Comparison of ENCODE assay signal across 22 mouse cellular contexts in the genomic region with DNA sequence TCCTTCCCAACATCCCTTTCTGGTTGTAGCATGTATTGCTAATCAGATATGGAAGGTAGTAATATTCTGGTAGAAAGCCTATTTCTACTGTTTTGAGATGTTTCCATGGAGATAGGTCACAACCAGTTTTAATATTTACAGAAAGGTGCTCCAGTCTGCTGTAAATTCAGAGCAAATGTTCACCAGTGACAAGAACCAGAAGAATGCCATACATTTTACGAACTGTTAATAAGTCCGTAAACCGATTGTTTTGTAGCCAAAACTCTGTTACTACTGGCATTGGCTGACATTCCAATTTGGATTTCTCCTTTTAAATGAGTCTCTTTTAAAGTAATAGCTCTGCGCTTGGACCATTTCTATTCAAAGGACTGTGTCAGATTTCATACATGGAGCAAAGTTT. TPM values are rescaled to one million over a fixed set of nuclear protein-coding genes. Genes with fewer than 3 reads are reported as not detected.
A peak's percentile ranks its signal among the peaks of the same experiment; 100 is the strongest.
DNase-seq lines count a peak whose midpoint lies in the region; ATAC-seq and TF ChIP-seq lines count a peak whose summit lies in the region.
"Had no signal": no experiment of that assay in that cellular context is flagged by ENCODE, and none has a peak within 500 bp of the region (broad histone marks: within the 10 kb centered on the region; RNA-seq: fewer than 3 reads in every experiment).

No protein-coding gene starts in this region.

- intact Hi-C loops in gastrocnemius, adult 2 months (cut with DNase I) = no loop called here

- 45% methylated on average over 4 of the region's 4 CpGs for WGBS in limb, embryonic 13.5 days
- 76% methylated on average over 4 of the region's 4 CpGs for WGBS in limb, embryonic 10.5 days
- 39% methylated on average over 4 of the region's 4 CpGs for WGBS in limb, embryonic 14.5 days

- H3K36me3 ChIP-seq in limb, embryonic 13.5 days = no peaks in the 10 kb centered on the region
- no peaks in the 10 kb centered on the region for H3K36me3 ChIP-seq in limb, embryonic 10.5 days
- no peaks in the 10 kb centered on the region for H3K36me3 ChIP-seq in limb, embryonic 14.5 days (ENCODE audit: control insufficient read depth, insufficient read depth, low read length)
- H3K36me3 ChIP-seq: G1E had no signal

- H3K27ac ChIP-seq in limb, embryonic 13.5 days = no peak overlapping the region
- no peak overlapping the region for H3K27ac ChIP-seq in limb, embryonic 10.5 days
- H3K27ac ChIP-seq in limb, embryonic 14.5 days (replicated peaks; ENCODE audit: low read depth, low read length) = no peak overlapping the region
- H3K27ac ChIP-seq in gastrocnemius, adult 2 months = no peak overlapping the region

- H3K4me2 ChIP-seq in limb, embryonic 13.5 days (replicated peaks) = no peak overlapping the region
- H3K4me2 ChIP-seq in limb, embryonic 14.5 days (replicated peaks; ENCODE audit: low read depth, low read length, severe bottlenecking) = no peak overlapping the region

- no peak for DNase-seq in limb, embryonic 10.5 days (ENCODE audit: low spot score)
- peak; percentile 49 for DNase-seq in forelimb bud, embryonic 11.5 days (ENCODE audit: low read depth, low spot score)
- peak; percentile 81 for DNase-seq in limb, embryonic 14.5 days (ENCODE audit: low spot score)
- DNase-seq in kidney, postnatal 10 days = no peak
- no peak for DNase-seq in gastrocnemius, adult 2 months
- DNase-seq: adrenal gland, adult 2 months; adrenal gland, adult 8-10 months; adrenal gland, postnatal 10 days; adrenal gland, postnatal 14 days; adrenal gland, postnatal 25 days; adrenal gland, postnatal 36 days; B cell, adult 2 months; cerebellum, adult 11 months; cerebellum, adult 11-12 months; cerebellum, adult 18-20 months had no signal

- no peak overlapping the region for H3K9ac ChIP-seq in limb, embryonic 13.5 days
- no peak overlapping the region for H3K9ac ChIP-seq in limb, embryonic 14.5 days (ENCODE audit: low read depth, low read length, severe bottlenecking)

- H3K27me3 ChIP-seq in limb, embryonic 13.5 days = no peaks in the 10 kb centered on the region
- H3K27me3 ChIP-seq in limb, embryonic 10.5 days (ENCODE audit: low read depth, poor library complexity, severe bottlenecking) = no peaks in the 10 kb centered on the region
- H3K27me3 ChIP-seq in limb, embryonic 14.5 days (ENCODE audit: control insufficient read depth, insufficient read depth, low read length) = no peaks in the 10 kb centered on the region
- H3K27me3 ChIP-seq: CH12.LX, Patski had no signal

- no peak for TF ChIP-seq POLR2A in limb, embryonic 14.5 days (IDR thresholded peaks at IDR 0.05; ENCODE audit: borderline replicate concordance, extremely low read depth, insufficient read depth, insufficient read length)

- no peak for TF ChIP-seq CTCF in gastrocnemius, adult 2 months (IDR thresholded peaks at IDR 0.05)

- H3K4me1 ChIP-seq in limb, embryonic 13.5 days = peaks cover 8% of the 10 kb centered on the region
- 0 out of 2 replicates have a peak, but pooled peaks cover 6% of the 10 kb centered on the region for H3K4me1 ChIP-seq in limb, embryonic 10.5 days
- no peaks in the 10 kb centered on the region for H3K4me1 ChIP-seq in limb, embryonic 14.5 days (ENCODE audit: control insufficient read depth, insufficient read depth, low read length)

- H3K4me3 ChIP-seq in limb, embryonic 13.5 days = no peak overlapping the region
- no peak overlapping the region for H3K4me3 ChIP-seq in limb, embryonic 10.5 days
- H3K4me3 ChIP-seq in limb, embryonic 14.5 days (replicated peaks; ENCODE audit: low read length) = no peak overlapping the region
- no peak overlapping the region for H3K4me3 ChIP-seq in gastrocnemius, adult 2 months

- H3K9me3 ChIP-seq in limb, embryonic 13.5 days = no peaks in the 10 kb centered on the region
- no peaks in the 10 kb centered on the region for H3K9me3 ChIP-seq in limb, embryonic 10.5 days (replicated peaks)
- no peaks in the 10 kb centered on the region for H3K9me3 ChIP-seq in limb, embryonic 14.5 days (ENCODE audit: control insufficient read depth, low read length)
- H3K9me3 ChIP-seq: G1E had no signal

- ATAC-seq in limb, embryonic 13.5 days (ENCODE audit: low FRiP score, low read depth) = peak; percentile 59; the same call in 1 of the 2 replicates
- ATAC-seq in limb, embryonic 14.5 days (ENCODE audit: low FRiP score, low read depth) = peak; percentile 74; the same call in 1 of the 2 replicates
- ATAC-seq: activated CD4-positive, CD25-positive, alpha-beta regulatory T cell, adult 4 months; CD4-positive, CD25-positive, alpha-beta regulatory T cell, adult 4 months; Patski had no signal

RNA-seq across cellular contexts. Expression of a gene that starts 36.4 kb away (rescaled TPM):
- polyA plus RNA-seq in limb, embryonic 13.5 days (2015; fragmentation: Nextera tagmentation; extraction: Ambion mirVana) = 73.9 and 76.3 TPM in 2 replicates
- polyA plus RNA-seq in limb, embryonic 10.5 days (2016; fragmentation: Nextera tagmentation; extraction: Ambion mirVana) = 38.8 and 84.8 TPM in 2 replicates
- 46.5 and 52.6 TPM in 2 replicates for polyA plus RNA-seq in limb, embryonic 14.5 days (2012; rRNA removed)
- 68.8 and 83.3 TPM in 2 replicates for polyA plus RNA-seq in limb, embryonic 14.5 days (2014; fragmentation: Nextera tagmentation; extraction: Ambion mirVana)
- total RNA-seq in gastrocnemius, adult 2 months (2021) = 1 to 10 TPM in 1 of 2 experiments, under 1 TPM in 1; 0.23 to 1.0 TPM
- total RNA-seq: CH12.LX, MEL had no signal
- polyA plus RNA-seq: CD4-positive, CD25-positive, alpha-beta regulatory T cell, adult 4 months; G1E had no signal

Comparison
In these comparisons a context has a peak if more than half of its experiments do, and no peak if none do; other contexts are left out.
1. DNase-seq: peak in forelimb bud, embryonic 11.5 days (single experiment) and limb, embryonic 14.5 days (single experiment); none in limb, embryonic 10.5 days (single experiment), kidney, postnatal 10 days (single experiment) and gastrocnemius, adult 2 months (single experiment).